Mouse (Mus musculus) myocyte (in vitro differentiated cells): ENCODE measurements at regions not wholly inside any gene's neighbourhood (a gene's known extent, or its start where the extent isn't known, plus 50 kb on each side); places are given as distances from the start of the nearest gene placed in this dataset.

Source experiments
- CEBPB ChIP-seq: IDR thresholded peaks from 2 replicates; pipeline ENCODE4 v1.6.1; 2011; ENCODE audit warnings: mild to moderate bottlenecking, moderate library complexity; ENCODE audit not compliant: poor library complexity, insufficient read depth, severe bottlenecking
- E2F4 ChIP-seq: IDR thresholded peaks from one replicate; pipeline ENCODE4 v1.6.1; 2011; ENCODE audit warnings: mild to moderate bottlenecking, control low read depth, moderate library complexity; ENCODE audit not compliant: insufficient read depth
- MYOD1 ChIP-seq, 3 experiments: IDR thresholded peaks; one replicate each; pipeline ENCODE4 v1.6.1; 2011; ENCODE audit warnings: control low read depth in 2 of 3, low read depth in 2 of 3, mild to moderate bottlenecking in 2 of 3, moderate library complexity in 1 of 3; ENCODE audit not compliant: insufficient read length in 2 of 3, control insufficient read depth in 1 of 3
- POLR2A ChIP-seq: IDR thresholded peaks from one replicate; pipeline ENCODE4 v1.6.1; 2011; ENCODE audit warnings: low read depth, mild to moderate bottlenecking, control low read depth, moderate library complexity; ENCODE audit not compliant: insufficient read length
- POLR2AphosphoS2 ChIP-seq: IDR thresholded peaks from one replicate; pipeline ENCODE4 v1.6.1; 2011; ENCODE audit warnings: low read depth, control low read depth; ENCODE audit not compliant: insufficient read length
- USF1 ChIP-seq: IDR thresholded peaks from one replicate; pipeline ENCODE4 v1.6.1; 2011; ENCODE audit warnings: low read depth, mild to moderate bottlenecking, control low read depth, moderate library complexity

- TF ChIP-seq POLR2A (no peak), USF1 (no peak), CEBPB (no peak), E2F4 (no peak), MYOD1 (IDR thresholded peaks at IDR 0.05; ENCODE audit: control insufficient read depth in 1 of 3, insufficient read length in 2 of 3, low read depth in 2 of 3) (no peak), POLR2AphosphoS2 (no peak)
Observed at GRCm38 (mm10) chr17:47135391-47135790, 125.0 kb upstream of the Ubr2 start.
